Mouse (Mus musculus): Measurements from ENCODE around the gene Hibch.
A peak's percentile ranks its signal among the peaks of the same experiment; 100 is the strongest.

Gene Hibch

GRCm38 (mm10) chr1:52844782-52845665, at the start of gene Hibch:
Hibch (plus strand) TSS chr1:52844929.
- peak; percentile 97 to 98 for DNase-seq (ENCODE audit: low spot score in 2 of 2)

- no peak for DNase-seq (ENCODE audit: low spot score in 2 of 2)
Observed at GRCm38 (mm10) chr1:52795927-52796326, 48.8 kb upstream of the Hibch start.

GRCm38 (mm10) chr1:52799056-52799726, 45.5 kb upstream of the Hibch start:
- peak; percentile 53 to 65 for DNase-seq (ENCODE audit: low spot score in 2 of 2)

- DNase-seq (ENCODE audit: low spot score in 2 of 2): no peak
Observed at GRCm38 (mm10) chr1:52799772-52800171, 45.0 kb upstream of the Hibch start.

GRCm38 (mm10) chr1:52800340-52800740, 44.4 kb upstream of the Hibch start:
- peak in 1 of 2 experiments; percentile 38 for DNase-seq (ENCODE audit: low spot score in 2 of 2)

GRCm38 (mm10) chr1:52801651-52802050, 43.1 kb upstream of the Hibch start:
- DNase-seq (ENCODE audit: low spot score in 2 of 2): no peak

- no peak for DNase-seq (ENCODE audit: low spot score in 2 of 2)
Observed at GRCm38 (mm10) chr1:52802406-52802975, 42.2 kb upstream of the Hibch start.

GRCm38 (mm10) chr1:52805041-52805440, 39.7 kb upstream of the Hibch start:
- no peak for DNase-seq (ENCODE audit: low spot score in 2 of 2)

GRCm38 (mm10) chr1:52808456-52808855, 36.3 kb upstream of the Hibch start:
- no peak for DNase-seq (ENCODE audit: low spot score in 2 of 2)

- DNase-seq (ENCODE audit: low spot score in 2 of 2): no peak
Observed at GRCm38 (mm10) chr1:52816232-52816891, 28.4 kb upstream of the Hibch start.

- peak; percentile 35 to 75 for DNase-seq (ENCODE audit: low spot score in 2 of 2)
Observed at GRCm38 (mm10) chr1:52816910-52817812, 27.6 kb upstream of the Hibch start, which contains the start of gene Inpp1. Inpp1 (minus strand) TSS chr1:52817688.

GRCm38 (mm10) chr1:52817813-52818147, 26.9 kb upstream of the Hibch start:
- no peak for DNase-seq (ENCODE audit: low spot score in 2 of 2)

- no peak for DNase-seq (ENCODE audit: low spot score in 2 of 2)
Observed at GRCm38 (mm10) chr1:52839099-52839498, 5.6 kb upstream of the Hibch start.

- DNase-seq (ENCODE audit: low spot score in 2 of 2): peak in 1 of 2 experiments; percentile 8
Observed at GRCm38 (mm10) chr1:52844354-52844753, 375 bp upstream of the Hibch start.

- no peak for DNase-seq (ENCODE audit: low spot score in 2 of 2)
Observed at GRCm38 (mm10) chr1:52846556-52846955, 1.8 kb downstream of the Hibch start.

- DNase-seq (ENCODE audit: low spot score in 2 of 2): no peak
Observed at GRCm38 (mm10) chr1:52849422-52849821, 4.7 kb downstream of the Hibch start.

- peak in 1 of 2 experiments; percentile 28 for DNase-seq (ENCODE audit: low spot score in 2 of 2)
Observed at GRCm38 (mm10) chr1:52854029-52854428, 9.3 kb downstream of the Hibch start.

GRCm38 (mm10) chr1:52855904-52856601, 11.3 kb downstream of the Hibch start:
- no peak for DNase-seq (ENCODE audit: low spot score in 2 of 2)

- no peak for DNase-seq (ENCODE audit: low spot score in 2 of 2)
Observed at GRCm38 (mm10) chr1:52864220-52864619, 19.5 kb downstream of the Hibch start.

GRCm38 (mm10) chr1:52866007-52866406, 21.3 kb downstream of the Hibch start:
- DNase-seq (ENCODE audit: low spot score in 2 of 2): no peak

All from left cerebral cortex, adult 9 months (tissue).